Mouse (Mus musculus): ENCODE measurements around the gene Sap30bp. TPM values are rescaled to one million over a fixed set of nuclear protein-coding genes. Genes with fewer than 3 reads are reported as not detected.

Sap30bp gene
- total RNA-seq, 4 experiments from 2014 or later: 14.7 to 21.3 (median 16.2) TPM

DNA sequence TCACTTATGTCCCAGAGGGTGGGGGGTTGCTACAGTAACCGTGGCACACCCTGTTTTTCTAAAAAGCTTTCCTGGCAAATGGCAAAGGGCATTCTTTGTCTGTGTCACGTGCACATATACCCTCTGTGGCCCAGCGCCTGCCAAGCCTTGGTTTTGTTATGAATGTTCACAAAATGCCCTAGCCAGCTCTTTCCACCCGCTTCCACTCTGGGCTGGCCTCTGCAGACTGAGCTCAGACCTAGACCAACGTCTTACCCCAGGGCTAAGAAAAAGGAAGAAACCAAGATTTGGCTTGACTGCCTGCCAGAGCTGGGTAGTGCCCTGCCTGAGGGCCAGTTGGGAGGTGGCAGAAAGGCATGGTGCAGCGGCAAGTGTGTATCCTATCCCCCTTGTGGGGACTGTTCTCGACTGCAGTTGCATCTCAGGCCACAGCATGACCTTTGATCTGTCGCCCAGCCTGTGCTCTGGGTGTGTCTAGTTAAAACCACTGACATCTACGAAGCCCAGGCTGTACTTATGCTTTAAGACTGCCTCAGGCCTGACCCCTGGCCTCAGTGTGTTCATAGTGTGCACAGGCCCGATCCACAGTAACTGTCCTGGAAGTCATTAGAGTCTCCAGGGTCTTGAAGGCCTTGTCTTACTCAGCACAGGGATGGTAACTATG, 22.2 kb downstream of the Sap30bp start:
- DNase-seq (ENCODE audit: low spot score): peak; percentile 51

DNA sequence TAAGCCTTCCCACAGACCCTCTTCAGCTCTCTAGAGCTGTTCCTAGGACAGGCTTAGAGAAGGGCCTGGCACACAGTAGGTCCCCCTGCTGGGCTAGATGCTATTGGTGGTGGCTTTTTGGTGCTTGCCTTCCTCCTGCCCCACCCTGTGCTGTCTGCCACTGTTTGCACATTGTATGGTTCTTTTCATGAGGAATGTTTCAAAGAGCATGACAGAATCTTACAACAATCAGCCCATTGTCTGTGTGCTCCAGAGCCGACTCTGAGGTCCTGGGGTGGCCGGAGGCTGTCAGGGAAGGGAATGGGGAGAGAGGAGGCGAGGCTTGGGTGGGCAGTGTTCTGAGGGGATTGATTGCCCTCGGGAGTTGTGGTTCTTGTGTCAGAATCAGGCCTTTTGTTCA, 23.4 kb downstream of the Sap30bp start:
- DNase-seq (ENCODE audit: low spot score): no peak

DNA sequence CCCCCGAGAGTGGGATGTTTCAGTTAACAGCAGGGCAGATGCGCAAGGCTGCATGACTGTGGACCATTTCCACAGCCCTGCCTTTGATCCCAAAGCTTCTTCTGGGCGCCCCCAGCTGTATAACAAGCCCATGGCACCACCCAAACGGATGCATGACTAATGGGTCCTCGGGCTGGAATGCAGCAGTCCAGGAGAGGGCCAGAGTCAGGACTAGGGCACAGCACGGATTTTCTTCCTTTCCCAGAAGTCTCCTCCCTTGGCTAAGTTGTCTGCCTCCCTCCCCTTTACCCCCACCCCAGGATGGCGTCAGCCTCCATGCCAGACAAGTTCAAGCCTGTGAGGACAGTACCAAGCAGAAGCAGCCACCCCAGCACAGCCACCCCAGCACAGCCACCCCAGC, 24.9 kb downstream of the Sap30bp start:
- DNase-seq (ENCODE audit: low spot score): no peak

DNA sequence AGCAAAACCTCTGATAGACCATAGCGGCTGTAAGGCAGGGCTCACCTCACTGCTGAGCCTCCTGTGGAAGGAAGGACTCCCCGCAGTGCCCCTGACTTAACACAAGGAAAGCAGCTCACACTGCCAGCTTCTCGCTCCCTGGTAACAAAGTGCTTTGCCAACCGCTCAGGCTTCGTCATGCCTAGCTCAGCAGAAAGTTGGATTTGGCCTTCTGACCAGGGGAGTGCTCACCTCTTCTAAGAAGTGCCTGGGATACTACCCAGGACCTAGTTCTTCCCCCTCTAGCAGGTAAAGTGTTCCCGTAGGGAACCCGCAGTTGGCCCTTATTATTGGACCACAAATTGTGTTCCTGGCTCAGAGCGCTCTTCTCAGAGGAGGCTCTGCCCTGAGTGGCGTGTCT, 25.9 kb downstream of the Sap30bp start:
- no peak for DNase-seq (ENCODE audit: low spot score)

DNA sequence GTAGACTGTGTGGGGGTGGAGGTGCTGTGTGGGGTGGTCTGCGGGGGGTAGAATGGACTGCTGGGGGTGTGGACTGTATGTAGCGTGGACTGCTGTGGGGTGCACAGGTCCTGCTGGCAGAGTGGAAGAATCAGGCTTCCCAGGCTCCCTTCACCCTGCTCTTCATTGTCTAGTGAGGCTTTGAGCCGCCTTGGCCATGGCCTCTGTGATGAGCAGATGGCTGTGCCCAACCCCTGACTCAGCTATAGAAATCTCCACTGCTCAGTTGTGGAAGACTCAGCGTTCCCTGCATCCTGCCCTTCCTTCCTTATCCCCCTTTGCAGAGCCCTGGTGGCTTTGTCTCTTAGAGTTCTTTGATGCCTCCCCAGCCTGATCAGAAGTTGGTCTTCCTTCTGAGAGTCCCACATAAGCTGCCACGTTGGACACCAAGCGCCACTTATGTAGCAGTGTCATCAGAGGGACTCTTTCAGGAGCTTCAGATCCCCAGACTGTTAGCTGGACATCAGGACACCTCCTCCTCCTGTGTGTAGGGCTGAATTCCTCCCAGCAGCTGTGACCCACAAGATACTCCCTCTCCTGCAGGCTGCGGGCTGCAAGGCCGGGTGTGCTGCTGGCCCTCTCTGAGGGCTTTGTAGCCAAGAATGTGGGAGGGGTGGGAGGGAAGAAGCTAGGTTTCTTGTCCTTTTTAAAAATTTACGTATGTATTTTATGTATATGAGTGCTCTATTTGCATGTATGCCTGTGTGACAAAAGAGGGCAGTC, 29.8 kb downstream of the Sap30bp start:
- no peak for DNase-seq (ENCODE audit: low spot score)

DNA sequence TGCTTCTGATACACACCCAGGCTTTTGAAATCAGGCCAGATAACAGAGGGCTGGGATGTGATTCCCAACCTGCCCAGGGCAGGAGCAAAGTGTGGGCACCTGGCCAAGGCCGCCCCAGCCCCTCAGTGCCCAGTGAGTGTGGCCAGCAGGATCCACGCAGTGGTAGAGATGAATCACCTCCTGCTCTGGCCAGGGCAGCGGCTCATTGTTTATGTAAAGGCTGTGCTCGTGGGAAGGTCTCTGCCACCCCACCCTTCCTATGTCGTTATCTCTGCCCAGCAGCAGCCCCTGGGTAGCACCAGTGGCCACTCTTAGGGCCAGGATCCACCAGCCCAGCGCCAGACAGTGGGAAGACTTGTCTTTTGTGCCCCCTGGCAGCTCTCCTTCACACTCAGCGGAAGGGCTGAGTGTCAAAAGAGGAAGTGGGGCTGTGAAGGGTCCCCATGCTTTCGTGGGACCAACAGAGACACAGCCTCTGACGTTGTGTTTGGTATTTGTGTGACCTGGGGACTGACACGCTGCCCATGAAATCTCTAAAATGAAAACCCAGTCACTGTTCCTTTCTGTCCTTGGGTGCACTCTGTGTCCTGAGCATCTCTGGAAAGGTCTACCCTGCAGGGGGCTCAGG, 32.0 kb downstream of the Sap30bp start:
- DNase-seq (ENCODE audit: low spot score): peak; percentile 20

DNA sequence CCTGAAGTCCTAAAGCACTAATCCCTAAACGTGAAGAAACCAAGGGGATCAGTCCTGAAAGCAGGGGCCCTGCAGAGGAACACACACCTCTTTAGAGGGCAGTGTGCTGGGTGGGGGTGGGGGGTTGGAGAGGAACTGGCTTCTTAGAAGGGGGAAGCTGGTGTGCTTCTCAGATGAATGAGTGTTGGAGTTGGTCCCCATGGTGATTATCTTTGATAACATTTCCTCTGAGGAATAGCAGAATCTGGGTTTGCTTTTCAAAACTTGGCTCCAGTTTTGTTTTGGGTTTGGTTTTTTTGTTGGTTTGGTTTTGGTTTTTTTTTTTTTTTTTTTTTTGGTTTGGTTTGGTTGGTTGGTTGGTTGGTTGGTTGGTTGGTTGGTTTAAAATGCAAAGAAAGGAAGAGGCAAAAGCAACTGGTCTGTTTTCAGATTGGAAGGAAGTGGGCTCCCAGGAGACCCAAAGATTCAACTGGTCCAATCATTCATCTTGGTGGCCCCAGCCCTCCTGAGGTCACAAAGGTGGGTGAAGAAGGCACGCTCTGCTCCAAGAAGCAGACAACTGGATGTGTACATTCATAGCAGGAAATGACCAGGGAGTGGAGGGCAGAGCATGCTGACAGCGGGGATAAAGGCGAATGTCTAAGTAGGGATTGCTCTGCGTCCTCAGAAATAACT, 35.8 kb downstream of the Sap30bp start:
- no peak for DNase-seq (ENCODE audit: low spot score)

DNA sequence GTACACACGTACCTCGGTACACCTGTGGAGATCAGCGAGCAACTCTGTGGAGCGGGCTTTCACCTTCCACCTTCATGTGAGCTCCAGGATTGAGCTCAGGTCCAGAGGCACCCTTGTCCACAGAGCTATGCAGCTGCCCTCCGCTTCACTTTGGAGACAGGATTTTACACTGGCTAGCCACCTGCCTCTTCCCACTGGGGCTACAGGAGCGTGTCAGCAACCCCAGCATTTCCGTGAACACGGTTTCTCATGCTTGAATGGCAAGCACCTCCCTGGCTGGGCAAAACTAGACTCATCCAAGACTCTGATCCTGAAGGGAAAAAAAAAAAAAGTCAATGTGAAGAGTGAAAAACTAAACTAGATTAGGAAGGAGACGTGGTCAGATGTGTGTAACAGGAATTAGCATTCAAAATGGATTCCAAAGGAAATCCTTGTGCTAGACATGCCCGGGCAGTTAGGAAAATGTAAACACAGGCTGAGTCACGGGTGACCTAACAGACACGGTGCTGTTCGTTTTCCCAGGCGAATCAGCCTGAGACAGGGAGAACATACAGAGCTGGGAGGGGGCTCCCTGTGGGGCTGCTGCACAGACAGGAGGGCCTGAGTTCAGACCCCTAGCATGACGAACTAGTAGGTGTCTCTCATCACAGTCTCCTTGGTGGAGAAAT, 37.1 kb downstream of the Sap30bp start:
- DNase-seq (ENCODE audit: low spot score): no peak

DNA sequence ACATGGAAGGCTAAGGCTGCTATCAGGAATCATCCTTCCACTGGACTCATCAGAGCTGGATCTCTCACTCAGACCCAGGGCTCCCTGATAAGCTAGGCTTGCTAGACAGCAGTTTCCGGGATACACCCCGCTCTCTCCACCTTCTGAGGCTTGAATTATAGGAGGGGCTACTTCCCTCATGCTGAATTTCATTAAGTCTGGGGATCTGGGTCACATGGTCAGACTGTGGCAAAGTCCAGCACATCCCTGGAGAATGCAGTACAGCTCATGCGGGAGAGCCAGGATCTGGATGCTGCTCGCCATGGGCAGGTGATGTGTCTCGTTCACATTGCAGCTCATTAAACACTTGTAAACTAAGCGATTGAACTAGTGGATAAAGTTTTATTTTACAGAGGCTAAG, 37.9 kb downstream of the Sap30bp start:
- no peak for DNase-seq (ENCODE audit: low spot score)

DNA sequence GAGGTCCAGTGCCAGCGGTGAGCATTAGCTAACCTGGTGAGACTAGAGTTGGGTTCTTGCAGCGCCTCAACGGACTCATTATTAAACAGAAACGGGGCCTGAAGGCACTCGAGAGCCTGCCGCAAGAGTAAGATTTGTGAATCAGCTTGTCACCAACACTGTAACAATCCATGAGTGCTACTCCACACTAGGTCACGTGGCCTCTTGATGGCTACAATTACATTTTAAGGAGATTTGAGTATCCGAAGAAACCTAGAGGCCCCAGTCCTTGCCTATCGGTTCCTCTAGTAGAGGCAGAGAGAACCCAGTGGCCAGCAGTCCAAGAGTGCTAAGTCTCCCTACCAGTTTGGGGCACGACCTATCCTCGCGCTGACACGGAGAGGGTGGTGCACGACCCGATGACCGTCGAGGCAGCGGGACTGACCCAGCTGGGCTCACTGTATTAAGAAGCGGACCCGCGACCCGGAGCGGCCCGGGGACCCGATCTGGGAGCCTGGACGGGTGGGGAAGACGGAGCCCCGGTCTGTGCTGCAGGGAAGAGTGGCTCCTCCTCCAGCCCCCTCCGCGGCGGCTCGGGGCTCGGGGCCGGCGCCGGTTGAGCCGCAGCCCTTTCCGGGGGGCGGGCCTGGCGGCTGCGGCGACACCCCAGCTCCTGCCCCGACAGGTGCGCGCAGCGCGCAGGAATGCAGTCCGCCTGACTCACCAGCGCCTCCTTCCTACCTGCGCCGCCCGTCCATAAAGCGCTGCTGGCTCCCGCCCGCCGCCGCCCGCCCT, 41.4 kb downstream of the Sap30bp start, which contains the start of gene Itgb4:
Gene Itgb4, plus strand, starts transcription at position 401 of the 774 bp plus-strand sequence.
- DNase-seq (ENCODE audit: low spot score): no peak

DNA sequence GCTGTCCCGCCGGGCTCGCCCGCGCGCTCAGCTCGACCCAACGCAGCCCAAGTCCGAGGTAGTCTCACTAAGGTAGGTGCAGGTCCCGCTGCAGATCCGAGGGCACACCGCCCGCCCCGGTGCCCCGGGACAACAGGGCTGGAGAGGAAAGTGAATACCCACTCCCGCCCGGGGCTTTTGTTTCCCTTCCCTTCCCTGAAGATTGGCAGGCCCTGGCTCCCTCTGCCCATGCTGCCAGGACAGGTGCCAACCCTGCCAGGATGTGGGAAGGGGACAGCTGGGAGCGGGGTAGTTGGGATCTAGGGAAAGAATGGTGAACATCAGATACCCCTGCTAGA, 42.0 kb downstream of the Sap30bp start:
- DNase-seq (ENCODE audit: low spot score): no peak

DNA sequence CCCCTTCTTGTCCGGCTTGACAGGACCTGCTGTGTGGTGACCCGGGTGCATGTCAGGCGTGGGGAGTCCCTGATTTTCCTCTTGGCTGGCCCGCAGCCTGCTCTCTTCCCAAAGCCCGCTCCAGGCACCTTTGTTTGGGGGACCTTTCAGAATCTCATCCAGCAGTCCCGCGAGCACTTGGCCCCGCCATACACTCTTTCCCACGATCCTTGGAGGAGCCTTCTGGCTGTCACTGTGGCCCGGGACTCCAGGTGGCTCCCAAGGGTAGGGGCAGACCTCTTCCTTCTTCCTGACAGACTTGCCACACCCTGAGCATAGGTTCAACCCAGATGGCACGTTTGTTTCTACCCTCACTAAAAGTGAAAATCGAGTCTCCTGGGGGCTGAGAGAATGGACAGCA, 42.5 kb downstream of the Sap30bp start:
- no peak for DNase-seq (ENCODE audit: low spot score)

DNA sequence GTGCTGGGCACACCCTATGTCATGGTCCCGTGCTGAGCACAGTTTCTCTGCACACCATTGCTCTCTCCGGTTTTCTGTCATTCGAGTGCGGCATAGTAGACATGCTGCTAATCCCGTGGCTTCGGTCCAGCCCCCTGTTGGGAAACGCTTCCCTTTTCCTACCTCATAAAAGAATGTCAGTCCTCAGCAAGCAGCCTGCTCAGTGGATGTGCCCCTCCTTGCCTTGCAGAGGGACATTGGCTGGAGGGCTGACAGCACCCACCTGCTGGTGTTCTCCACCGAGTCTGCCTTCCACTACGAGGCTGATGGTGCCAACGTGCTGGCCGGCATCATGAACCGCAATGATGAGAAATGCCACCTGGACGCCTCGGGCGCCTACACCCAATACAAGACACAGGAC, 49.4 kb downstream of the Sap30bp start:
- DNase-seq (ENCODE audit: low spot score): no peak

DNA sequence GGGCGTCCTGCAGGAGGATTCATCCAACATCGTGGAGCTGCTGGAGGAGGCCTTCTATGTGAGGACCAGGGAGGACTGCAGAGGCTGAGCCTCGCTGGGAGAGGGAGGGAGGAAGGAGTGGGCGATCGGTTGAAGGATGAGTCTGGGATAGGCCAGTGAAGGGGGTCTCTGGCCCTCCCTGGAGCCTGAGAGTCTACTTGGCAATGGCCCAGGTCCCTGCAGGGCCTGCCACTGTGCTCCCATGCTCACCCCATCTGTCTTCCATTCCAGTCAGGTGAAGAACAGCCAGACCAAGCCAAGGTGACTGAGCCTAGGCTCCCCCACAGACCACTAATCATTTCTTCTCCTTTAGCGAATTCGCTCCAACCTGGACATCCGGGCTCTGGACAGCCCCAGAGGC, 50.2 kb downstream of the Sap30bp start:
- DNase-seq (ENCODE audit: low spot score): no peak

DNA sequence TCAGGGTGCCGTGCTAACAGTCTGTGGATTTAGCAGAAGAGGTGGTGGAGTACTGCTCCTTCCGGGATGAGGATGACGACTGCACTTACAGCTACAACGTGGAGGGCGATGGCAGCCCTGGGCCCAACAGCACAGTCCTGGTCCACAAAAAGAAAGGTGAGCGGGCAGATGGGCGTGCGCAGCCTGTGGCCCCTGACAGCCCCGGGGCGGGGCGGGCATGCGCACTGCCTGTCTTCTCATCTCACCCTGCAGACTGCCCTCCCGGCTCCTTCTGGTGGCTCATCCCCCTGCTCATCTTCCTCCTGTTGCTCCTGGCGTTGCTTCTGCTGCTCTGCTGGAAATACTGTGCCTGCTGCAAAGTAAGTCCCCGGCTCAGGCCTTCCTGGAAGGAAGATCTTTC, 56.6 kb downstream of the Sap30bp start:
- no peak for DNase-seq (ENCODE audit: low spot score)

DNA sequence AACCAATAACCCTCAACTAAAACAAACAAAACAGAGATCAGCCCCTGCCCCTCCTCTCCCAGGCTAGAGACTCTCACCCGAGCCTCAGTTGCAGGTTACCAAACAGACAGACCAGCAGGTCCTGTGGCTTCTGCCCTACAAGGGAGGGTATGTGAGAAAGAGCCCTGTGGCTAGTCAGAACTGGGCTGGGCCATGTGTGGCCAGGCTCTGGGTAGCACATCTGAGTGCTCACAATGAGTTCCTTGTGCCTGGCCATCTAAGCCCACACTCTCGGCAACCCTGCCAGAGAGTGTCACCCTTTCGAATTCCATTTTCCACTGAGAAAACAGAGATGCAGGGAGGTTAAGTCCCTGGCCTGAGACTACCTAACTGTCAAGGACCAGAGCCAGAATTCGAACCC, 59.0 kb downstream of the Sap30bp start:
- no peak for DNase-seq (ENCODE audit: low spot score)

DNA sequence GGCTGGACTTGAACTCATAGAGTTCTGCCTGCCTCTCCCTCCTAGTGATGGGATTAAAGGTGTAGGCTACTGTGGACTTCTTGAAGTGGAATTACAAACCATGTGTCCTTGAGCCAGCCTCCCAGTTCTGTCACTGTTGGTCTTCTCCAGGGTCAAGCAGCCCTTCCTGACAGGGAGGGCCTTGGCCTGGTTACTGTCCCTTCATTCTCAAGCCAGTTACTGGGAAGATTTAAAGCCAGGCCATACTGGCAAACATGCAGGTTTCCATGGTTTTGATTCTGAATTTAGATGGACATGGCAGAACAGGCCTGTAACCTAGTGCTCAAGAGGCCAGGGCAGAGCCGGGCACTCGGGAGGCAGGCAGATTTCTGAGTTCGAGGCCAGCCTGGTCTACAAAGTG, 62.2 kb downstream of the Sap30bp start:
- DNase-seq (ENCODE audit: low spot score): no peak

DNA sequence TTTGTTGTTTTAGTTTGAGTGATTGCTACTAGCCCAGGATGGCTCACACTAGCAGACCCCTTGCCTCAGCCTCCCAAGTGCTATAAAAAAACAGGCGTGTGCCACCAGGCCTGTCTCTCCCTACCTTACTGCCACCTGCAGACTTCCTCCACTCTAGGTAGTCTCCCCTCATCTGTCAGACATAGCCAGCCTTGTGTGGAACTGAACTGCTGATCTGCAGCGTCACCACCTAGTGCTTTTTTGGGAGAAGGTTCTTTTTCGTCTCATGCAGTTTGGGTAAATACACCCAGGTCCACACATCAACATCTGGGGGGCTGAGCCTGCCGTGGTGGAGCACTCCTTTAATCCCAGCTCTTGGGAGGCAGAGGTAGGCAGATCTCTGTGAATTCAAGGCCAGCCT, 64.0 kb downstream of the Sap30bp start:
- DNase-seq (ENCODE audit: low spot score): no peak

DNA sequence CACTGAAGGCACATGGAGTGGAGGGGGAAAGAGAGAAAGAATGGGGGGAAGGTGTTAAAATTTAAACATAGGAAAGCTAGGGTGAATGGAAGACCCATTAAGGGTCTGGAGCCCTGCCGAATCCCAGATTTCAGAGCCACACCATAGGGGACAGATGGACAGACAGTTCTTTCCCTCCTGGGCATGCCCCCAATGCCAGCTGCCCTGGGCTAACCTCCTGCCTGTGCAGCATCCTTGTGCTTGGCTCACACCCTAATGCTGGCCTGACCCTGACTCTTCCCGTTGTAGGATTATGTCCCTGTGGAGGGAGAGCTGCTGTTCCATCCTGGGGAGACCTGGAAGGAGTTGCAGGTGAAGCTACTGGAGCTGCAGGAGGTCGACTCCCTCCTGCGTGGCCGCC, 64.6 kb downstream of the Sap30bp start:
- DNase-seq (ENCODE audit: low spot score): no peak

DNA sequence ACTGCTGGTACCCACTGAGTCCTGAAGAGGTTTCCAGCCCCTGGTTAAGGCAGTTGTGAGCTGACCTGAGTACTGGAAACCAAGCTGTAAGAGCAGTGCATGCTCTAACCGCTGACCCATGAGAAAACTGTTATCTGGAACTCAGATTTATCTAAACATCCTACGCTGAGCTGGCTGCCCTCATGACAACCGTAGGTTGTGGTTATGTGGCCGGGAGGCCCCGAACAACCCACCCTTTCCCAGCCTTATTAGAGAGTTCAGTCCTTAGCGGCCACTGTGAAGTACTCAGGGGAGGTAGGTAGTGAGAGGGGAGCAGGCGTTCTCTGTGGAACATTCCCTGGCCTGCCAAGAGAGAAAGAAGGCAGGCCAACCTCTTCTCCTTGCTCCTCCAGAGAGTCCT, 65.9 kb downstream of the Sap30bp start:
- DNase-seq (ENCODE audit: low spot score): no peak

DNA sequence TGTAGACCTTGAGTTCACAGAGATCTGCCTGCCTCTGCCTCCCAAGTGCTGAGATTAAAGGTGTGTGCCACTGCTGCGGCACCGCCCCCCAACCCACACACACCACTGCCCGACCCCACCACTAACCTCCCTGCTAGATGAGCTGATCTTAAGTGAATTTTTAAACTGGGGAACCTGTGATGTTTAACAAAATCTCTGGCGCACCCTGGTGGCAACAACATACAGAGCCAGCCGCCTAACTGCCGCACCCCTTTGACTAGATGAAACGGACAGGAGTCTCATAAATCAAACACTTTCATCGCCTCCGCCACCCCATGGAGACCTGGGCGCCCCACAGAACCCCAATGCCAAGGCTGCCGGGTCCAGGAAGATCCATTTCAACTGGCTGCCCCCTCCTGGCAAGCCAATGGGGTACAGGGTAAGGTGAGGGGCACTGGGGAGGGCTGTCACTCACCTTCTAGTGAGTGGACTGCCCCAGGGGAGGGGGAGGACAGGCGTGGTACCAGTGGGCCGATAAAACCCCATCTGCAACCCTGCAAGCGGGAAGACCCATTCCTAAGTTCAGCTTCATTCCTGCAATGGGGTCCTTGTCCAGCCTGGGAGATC, 66.6 kb downstream of the Sap30bp start:
- peak; percentile 67 for DNase-seq (ENCODE audit: low spot score)
